Mouse (Mus musculus): ENCODE measurements around the gene Olfr1046.
"Not testable (repeated sequence)": the region's sequence is repeated elsewhere in the genome, so short reads cannot be mapped to it uniquely, and the experiment has no call there.

The Olfr1046 gene

GRCm38 (mm10) chr2:86219214-86219613, at the start of gene Olfr1046:
Olfr1046 (minus strand) TSS chr2:86219314.
- DNase-seq (ENCODE audit: low read depth in 2 of 2, low spot score in 2 of 2), result no peak

DNA sequence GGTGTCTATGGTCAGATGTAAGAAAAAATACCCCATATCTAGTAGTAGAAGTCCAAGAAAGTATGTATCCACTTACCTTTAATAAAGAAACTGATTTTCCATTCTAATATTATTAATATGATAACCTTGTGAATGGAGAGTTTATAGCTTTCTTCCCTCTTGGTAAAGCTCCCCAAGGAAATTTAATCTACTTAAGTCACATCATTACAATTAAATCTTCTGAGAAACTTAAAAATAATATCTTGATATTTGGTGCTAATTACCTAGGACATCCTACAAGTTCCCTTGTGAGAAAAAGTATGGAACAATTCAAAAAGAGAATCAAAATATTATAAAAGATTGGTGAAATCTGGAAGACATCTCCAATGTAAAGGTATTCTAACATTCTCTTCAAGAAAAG, 39.1 kb upstream of the Olfr1046 start, which contains the start of gene Olfr1049:
Gene Olfr1049, minus strand, starts transcription at position 101 of the 400 bp plus-strand sequence.
- not testable (repeated sequence) for DNase-seq (ENCODE audit: low read depth in 2 of 2, low spot score in 2 of 2)

DNA sequence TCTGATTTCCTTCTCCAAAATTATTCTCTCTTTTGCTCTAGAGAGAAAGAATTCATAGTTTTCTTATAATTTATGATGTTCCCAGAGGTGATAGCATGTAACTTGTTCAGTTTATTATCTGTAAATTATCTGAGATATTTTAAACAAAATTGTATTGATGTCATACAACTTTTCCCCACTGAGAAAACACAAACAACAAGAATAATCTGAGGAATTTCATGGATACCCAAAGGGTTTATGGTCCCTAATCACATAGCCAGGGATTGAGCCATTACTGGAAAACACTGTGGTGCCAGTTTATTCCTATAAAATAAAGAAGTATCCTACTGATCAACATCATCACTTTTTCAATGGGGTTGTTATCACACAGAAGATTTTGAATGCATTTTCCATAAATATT, 21.1 kb upstream of the Olfr1046 start, which contains the start of gene Olfr1048:
Gene Olfr1048, minus strand, starts transcription at position 101 of the 400 bp plus-strand sequence.
- DNase-seq (ENCODE audit: low read depth in 2 of 2, low spot score in 2 of 2), result no peak

- no peak for DNase-seq (ENCODE audit: low read depth in 2 of 2, low spot score in 2 of 2)
These were observed 12.2 kb upstream of the Olfr1046 start, which contains the start of gene Olfr1047 for GRCm38 (mm10) chr2:86231301-86231700. Olfr1047 (minus strand) TSS chr2:86231401.

DNA sequence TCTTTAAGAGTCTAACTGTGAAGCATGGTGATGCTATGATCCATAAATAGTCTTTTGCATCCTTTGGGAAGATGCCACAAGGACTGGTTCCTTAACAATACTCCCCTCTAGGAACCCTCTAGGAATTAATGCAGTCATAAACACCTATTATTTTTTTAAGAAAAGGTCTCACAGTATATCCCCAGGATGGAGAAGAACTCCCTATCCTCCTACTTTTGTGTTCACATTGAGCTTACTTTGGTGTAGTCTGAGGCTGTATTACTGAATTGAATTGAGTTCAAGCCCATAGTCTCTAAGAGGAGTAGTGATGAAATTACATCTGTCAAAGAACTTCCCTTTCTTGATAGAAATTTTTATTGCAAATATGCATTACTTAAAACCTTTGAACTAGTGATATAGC, 16.2 kb downstream of the Olfr1046 start, which contains the start of gene Olfr1045:
Gene Olfr1045, minus strand, starts transcription at position 101 of the 400 bp plus-strand sequence.
- no peak for DNase-seq (ENCODE audit: low read depth in 2 of 2, low spot score in 2 of 2)

DNA sequence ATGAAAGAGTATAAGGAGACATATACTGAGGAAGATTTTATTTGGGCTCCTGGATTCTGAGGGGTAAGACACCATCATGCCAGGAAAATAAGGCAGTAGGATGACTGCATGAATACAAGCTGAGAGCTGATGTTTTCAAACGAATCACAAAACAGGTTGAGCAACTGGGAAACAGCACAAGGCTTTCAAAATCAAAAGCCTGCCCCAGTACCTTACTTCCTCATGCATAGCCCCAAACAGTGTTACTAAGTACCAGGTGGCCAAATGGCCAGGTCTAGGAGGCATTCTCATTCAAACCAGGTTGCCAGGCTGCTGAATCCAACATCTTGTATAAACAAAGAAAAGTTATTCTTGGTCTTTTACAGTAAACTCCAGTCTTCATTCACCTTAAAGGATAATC, 23.3 kb downstream of the Olfr1046 start:
- DNase-seq (ENCODE audit: low read depth in 2 of 2, low spot score in 2 of 2), result no peak

- no peak for DNase-seq (ENCODE audit: low read depth in 2 of 2, low spot score in 2 of 2)
These were observed 33.5 kb downstream of the Olfr1046 start, which contains the start of gene Olfr52 for GRCm38 (mm10) chr2:86185583-86185982. Olfr52 (minus strand) TSS chr2:86185683.

DNA sequence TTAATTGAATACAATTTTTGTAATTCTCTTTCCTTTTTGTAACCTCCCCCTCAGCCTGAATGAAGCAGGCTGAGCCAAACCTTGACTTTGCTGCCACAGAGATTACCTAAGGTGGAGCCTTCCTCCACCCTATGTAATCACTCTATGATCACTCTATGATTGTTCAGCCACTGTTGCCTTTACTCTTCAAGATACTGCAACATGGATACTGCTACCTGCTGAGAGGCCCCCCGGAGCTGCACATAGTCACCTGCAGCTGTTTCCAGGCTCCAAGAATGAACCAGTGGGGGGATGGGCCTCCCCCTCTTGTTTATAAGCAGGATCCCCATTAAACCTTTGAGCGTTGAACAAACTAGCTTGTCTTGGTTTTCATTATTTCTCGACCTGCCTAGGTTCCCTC, 39.2 kb downstream of the Olfr1046 start:
- DNase-seq (ENCODE audit: low read depth in 2 of 2, low spot score in 2 of 2), result no peak

- no peak for DNase-seq (ENCODE audit: low read depth in 2 of 2, low spot score in 2 of 2)
These were observed 41.4 kb downstream of the Olfr1046 start, which contains the start of gene Olfr1044 for GRCm38 (mm10) chr2:86177720-86178119. Olfr1044 (minus strand) TSS chr2:86177820.

- DNase-seq (ENCODE audit: low read depth in 2 of 2, low spot score in 2 of 2), result not testable (repeated sequence)
These were observed 43.7 kb downstream of the Olfr1046 start for GRCm38 (mm10) chr2:86175422-86175821.

DNA sequence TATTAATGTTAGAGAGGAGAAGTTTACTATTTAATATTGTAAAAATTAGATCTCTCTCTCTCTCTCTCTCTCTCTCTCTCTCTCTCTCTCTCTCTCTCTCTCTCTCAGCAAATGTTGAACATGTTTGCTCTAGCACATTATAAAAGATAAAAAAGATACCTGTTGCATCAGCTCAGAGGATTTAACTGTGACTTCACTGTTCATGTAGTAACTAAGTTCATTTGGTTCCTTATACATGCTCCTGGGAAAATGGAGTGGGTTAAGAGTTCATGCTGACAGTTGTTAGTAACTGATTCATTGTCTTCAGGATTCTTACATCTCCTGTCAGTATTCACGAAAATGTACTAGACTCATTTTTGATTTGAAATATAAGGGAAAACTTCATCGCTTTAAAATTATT, 51.7 kb downstream of the Olfr1046 start, which contains the start of gene Olfr1043:
Gene Olfr1043, minus strand, starts transcription at position 101 of the 400 bp plus-strand sequence.
- no peak for DNase-seq (ENCODE audit: low read depth in 2 of 2, low spot score in 2 of 2)

Measured in CD8-positive naive resting alpha-beta T cell, adult 2 months (primary cell).